In genomic region chr12:90542361-90542760, GRCm38 (mm10) we compare ENCODE assay signal across 36 mouse cellular contexts.
"Had no signal": no experiment of that assay in that cellular context is flagged by ENCODE, and none has a peak within 500 bp of the region (broad histone marks: within the 10 kb centered on the region; RNA-seq: fewer than 3 reads in every experiment).

No protein-coding gene starts in this region.

- H3K27me3 ChIP-seq: heart, embryonic 12.5 days; heart, embryonic 13.5 days; heart, embryonic 15.5 days; hindbrain, embryonic 12.5 days; hindbrain, embryonic 13.5 days; hindbrain, embryonic 15.5 days; intestine, embryonic 15.5 days; kidney, embryonic 15.5 days had no signal

- H3K27ac ChIP-seq: heart, embryonic 10.5 days; heart, embryonic 13.5 days; heart, embryonic 15.5 days; hindbrain, embryonic 10.5 days; hindbrain, embryonic 12.5 days; hindbrain, embryonic 13.5 days; hindbrain, embryonic 14.5 days; hindbrain, embryonic 15.5 days; hindbrain, postnatal 0 days; intestine, embryonic 15.5 days; kidney, embryonic 15.5 days; kidney, postnatal 0 days; layer of hippocampus, adult 2 months; left cerebral cortex, adult 2 months had no signal

- H3K4me3 ChIP-seq: heart, embryonic 10.5 days; heart, embryonic 12.5 days; heart, embryonic 13.5 days; heart, embryonic 15.5 days; hindbrain, embryonic 10.5 days; hindbrain, embryonic 12.5 days; hindbrain, embryonic 13.5 days; hindbrain, embryonic 15.5 days; intestine, embryonic 15.5 days; kidney, embryonic 15.5 days; layer of hippocampus, adult 2 months; left cerebral cortex, adult 2 months had no signal

- ATAC-seq: hindbrain, embryonic 16.5 days; hindbrain, postnatal 0 days; inflammation-experienced regulatory T-cells, adult 6 months; intestine, embryonic 15.5 days; intestine, embryonic 16.5 days; intestine, postnatal 0 days had no signal

- H3K9ac ChIP-seq: heart, embryonic 12.5 days; heart, embryonic 13.5 days; heart, embryonic 15.5 days; hindbrain, embryonic 12.5 days; hindbrain, embryonic 13.5 days; hindbrain, embryonic 14.5 days; hindbrain, embryonic 15.5 days; intestine, embryonic 15.5 days; kidney, embryonic 15.5 days had no signal

- H3K9me3 ChIP-seq: heart, embryonic 10.5 days; heart, embryonic 12.5 days; heart, embryonic 13.5 days; heart, embryonic 15.5 days; hindbrain, embryonic 10.5 days; hindbrain, embryonic 12.5 days; hindbrain, embryonic 13.5 days; hindbrain, embryonic 15.5 days; intestine, embryonic 15.5 days; kidney, embryonic 15.5 days had no signal

- H3K36me3 ChIP-seq: heart, embryonic 10.5 days; heart, embryonic 12.5 days; heart, embryonic 13.5 days; heart, embryonic 15.5 days; hindbrain, embryonic 10.5 days; hindbrain, embryonic 12.5 days; hindbrain, embryonic 13.5 days; hindbrain, embryonic 15.5 days; intestine, embryonic 15.5 days; kidney, embryonic 15.5 days had no signal

- H3K4me2 ChIP-seq: heart, embryonic 11.5 days; heart, embryonic 12.5 days; heart, embryonic 13.5 days; heart, embryonic 15.5 days; hindbrain, embryonic 12.5 days; hindbrain, embryonic 13.5 days; hindbrain, embryonic 14.5 days; hindbrain, embryonic 15.5 days; intestine, embryonic 15.5 days; kidney, embryonic 15.5 days had no signal

- H3K4me1 ChIP-seq: heart, embryonic 10.5 days; heart, embryonic 12.5 days; heart, embryonic 13.5 days; heart, embryonic 15.5 days; hindbrain, embryonic 10.5 days; hindbrain, embryonic 12.5 days; hindbrain, embryonic 13.5 days; hindbrain, embryonic 15.5 days; intestine, embryonic 15.5 days; kidney, embryonic 15.5 days had no signal

- DNase-seq: heart, postnatal 10 days; heart, postnatal 14 days; heart, postnatal 36 days; heart, postnatal 4 days; kidney, adult 11 months; kidney, adult 18-20 months; kidney, adult 2 months; kidney, adult 8-10 months; kidney, adult 9 months; kidney, postnatal 10 days; kidney, postnatal 14 days; kidney, postnatal 25 days; kidney, postnatal 36 days; kidney, postnatal 4 days; layer of hippocampus, adult 9-11 months; layer of hippocampus, postnatal 36 days had no signal
